Mouse (Mus musculus): ENCODE measurements around the gene Rab8b.

- TF ChIP-seq CTCF (IDR thresholded peaks at IDR 0.05; ENCODE audit: low read depth, low read length) (no peak), POLR2A (IDR thresholded peaks at IDR 0.05; ENCODE audit: borderline replicate concordance, low read depth, low read length) (no peak)
Observed at GRCm38 (mm10) chr9:66813392-66813791, 106.1 kb downstream of the Rab8b start.
